Mouse (Mus musculus): ENCODE data around the gene Polr2g. TPM values are rescaled to one million over a fixed set of nuclear protein-coding genes. Genes with fewer than 3 reads are reported as not detected.
"Not testable (repeated sequence)": the region's sequence is repeated elsewhere in the genome, so short reads cannot be mapped to it uniquely, and the experiment has no call there.

Polr2g gene
- total RNA-seq (2021), result 100 to 1,000 TPM; 112 to 130 TPM

DNA sequence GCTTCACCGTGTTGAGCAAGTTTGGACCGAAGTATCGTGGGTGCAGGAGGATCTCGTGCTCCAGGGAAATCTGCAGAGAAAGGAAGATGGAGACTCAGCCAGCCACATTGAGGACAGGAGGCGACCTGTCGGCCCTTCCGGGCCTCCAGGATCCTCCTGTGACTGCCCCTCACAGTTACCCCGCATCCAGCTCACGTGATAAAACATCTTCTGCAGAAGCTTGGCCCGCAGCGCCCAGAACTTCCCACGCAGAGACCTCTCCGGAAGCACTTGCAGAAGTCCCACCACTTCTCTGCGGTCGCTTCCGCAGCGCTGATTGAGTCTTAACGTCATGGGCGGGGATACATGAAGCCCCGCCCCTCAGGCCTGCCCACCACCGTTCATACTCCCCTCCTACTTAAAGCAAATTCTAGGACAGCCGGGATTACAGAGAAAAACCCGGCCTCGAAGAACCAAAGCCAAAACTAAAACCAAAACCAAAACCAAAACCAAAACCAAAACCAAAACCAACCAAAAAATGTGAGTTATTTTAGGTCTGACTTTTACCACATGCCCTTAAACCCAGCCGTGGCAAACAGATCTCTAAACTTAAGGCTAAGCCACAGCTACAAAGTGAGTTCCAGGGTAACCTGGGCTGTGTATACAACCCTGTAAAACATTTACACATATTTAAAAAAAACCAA lies at the start of gene Polr2g:
Gene Polr2g, minus strand, starts transcription at position 314 of the 683 bp plus-strand sequence.
- DNase-seq (ENCODE audit: extremely low spot score in 1 of 2, low spot score in 1 of 2), result peak; percentile 74 to 76

DNA sequence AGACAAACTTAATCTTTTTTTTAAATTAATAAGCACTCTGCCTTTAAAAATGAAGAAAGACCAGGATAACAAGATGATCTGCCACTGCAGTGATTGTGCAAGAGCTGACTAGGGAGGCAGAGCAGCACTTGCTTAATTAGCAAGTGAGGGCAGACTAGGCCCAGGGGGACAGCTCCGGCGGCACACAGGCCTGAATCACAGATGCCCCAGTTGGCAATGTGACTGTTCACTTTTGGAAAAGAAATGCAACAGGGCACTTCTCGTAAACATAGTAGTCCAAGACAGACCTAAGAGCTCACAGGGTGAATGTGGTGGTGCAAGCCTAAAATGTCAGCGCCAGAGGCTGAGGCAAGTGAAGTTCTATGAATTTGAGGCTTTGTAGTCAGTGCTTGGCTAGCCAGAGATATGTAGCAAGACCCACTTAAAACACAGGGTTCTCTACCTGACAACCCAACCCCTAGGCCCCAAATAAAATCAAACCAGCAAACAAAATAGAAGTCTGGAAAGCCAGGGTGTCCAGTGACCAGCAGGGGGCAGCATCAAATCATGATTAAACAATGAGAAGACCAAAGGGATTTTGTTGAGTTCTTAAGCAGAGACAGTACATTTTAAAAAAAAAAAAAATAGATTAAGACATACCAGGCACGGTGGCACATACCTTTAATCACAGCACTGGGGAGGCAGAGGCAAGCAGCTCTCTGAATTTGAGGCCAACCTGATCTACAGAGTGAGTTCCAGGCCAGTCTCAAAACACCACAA lies 46.2 kb upstream of the Polr2g start:
- DNase-seq (ENCODE audit: extremely low spot score in 1 of 2, low spot score in 1 of 2), result peak; percentile 59 to 96

DNA sequence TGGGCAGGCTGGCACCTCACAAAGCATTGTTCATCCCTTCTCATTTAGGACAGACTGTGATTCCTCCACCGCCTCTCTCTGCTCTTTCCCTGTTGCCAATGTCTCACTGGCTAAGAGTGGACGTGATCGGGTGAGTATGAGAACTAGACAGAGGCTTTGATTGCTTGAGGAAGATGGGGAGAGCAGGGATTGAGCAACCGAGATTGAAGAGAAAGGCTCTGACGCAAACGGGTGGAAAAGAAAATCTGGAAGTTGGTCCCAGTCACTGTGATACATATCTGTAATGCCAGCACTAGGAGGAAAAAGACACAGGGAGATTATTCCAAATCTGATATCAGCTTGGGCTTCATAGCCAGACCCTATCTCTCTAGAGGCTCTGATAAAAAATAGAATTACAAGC lies 44.6 kb upstream of the Polr2g start:
- no peak for DNase-seq (ENCODE audit: extremely low spot score in 1 of 2, low spot score in 1 of 2)

DNA sequence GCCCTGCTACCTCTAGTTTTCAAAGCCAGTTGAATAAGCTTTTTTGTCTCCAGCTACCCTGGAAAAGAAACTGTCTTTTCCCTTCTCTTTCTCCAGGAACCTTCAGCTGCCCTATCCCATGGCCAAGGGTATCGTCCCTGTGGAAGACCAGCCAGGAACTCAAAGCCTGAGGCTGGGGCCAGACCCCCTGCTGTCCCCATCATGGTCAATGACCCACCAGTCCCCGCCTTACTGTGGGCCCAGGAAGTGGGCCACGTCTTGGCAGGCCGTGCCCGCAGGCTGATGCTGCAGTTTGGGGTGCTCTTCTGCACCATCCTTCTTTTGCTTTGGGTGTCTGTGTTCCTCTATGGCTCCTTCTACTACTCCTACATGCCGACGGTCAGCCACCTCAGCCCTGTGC lies 42.6 kb upstream of the Polr2g start:
- DNase-seq (ENCODE audit: extremely low spot score in 1 of 2, low spot score in 1 of 2), result no peak

DNA sequence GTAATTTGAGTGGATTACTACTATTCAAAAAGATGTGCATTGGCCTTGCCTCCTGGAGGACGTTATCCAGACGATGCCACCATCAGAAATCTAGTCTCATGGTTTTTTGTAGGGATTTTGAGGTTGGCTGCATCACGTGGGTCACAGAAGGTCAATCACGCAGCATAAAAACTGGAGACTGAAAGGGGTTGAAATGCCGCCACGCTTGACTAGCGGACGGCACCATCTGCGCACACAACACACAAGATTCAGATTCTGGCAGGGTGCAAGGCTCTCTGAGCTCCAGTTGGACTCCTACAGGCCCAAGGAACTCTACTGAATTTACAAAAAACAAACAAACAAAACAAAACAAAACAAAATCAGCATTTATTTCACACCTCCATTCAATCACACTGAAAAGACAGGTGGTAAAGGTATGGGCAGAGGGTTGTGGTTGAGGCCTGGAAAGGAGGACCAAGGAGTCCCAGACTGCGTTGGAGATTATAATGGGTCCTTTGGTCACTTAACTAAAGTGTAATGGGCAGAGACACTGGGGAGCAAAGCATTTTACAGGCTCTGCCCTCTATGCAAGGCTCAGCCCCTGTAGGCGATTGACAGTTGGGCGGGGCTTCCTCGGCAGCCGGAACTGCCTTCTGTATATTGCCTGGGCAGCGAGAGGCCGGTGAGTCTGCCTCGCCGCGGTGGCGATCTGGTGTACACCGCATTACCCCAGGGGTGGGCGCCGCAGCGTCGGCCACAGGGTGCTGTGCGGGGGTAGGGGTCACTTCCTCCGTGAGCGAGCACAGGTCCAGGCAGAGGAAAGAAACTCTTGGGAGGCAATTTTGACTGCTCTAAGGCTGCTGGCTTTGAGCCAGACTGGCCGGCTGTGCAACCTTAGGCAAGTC lies 41.8 kb upstream of the Polr2g start:
- peak; percentile 57 to 60 for DNase-seq (ENCODE audit: extremely low spot score in 1 of 2, low spot score in 1 of 2)

DNA sequence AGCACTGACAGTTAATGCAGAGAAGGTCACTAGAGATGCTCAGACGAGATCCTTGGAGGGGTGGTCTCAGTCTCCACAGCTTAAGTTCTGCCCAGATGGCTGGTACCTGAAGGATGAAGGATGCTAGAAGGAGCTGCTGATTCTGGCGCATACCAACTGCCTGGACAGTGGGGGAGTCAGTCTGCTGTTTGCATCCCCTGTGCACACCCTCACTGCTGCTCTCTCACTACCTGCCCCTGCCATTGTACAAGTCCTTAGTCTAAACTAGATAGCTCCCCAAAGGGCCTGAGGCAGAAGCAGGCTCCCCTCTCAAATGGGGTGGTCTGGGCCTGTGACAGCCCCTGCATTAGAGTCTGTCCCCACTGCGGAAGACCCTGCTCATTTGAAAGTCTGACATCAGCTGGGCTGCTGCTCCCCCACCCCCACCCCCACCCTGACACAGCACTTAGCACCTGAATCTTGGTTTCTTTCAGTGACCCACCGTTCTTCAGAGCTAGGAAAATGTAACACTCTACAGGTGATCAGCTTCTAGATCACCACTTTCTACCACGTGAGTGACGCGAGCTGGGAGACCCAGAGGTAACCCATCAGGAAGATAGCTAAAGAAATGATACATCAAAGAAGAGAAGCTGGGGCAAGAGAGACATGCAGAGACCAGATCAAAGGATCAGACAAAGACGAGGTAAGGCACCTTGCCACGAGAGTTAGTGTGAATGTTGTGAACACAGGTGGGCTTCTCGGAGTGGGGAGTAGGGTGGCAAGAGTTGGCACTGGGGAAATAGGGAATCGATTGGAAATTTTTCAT lies 40.9 kb upstream of the Polr2g start, which contains the start of gene Gng3:
Gene Gng3, minus strand, starts transcription at position 92 of the 805 bp plus-strand sequence.
- peak; percentile 55 to 64 for DNase-seq (ENCODE audit: extremely low spot score in 1 of 2, low spot score in 1 of 2)

DNA sequence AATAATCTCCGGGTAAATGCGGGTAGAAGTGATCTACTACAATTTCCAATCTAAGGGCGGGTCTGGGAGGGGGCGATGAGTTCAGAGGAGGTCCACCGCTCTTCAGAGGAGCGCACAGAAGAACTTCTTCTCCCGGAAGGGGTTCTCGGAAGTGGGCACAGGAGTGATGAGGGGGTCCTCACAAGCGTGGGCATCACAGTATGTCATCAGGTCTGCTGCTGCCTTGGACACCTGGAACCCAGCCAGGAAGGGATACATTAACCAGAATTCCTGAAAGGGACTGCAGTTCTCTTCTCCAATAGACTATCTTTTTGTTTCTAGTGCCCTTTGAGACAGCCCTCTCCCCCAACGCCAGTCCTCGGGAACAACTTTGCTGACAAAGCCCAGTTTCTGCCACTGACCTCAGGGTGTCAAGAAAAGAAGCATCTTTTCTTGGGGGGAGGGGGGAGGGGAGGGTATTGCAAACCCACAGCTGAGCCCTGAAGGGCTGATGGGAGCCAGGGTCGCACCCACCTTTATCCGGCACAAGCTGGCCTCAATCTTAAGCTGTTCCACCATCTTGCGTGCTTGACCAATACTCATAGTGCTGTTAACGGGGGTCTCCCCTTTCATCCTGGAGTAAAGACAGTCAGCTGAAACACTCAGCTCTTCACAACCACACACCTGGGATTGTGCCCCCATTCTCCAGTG lies 39.8 kb upstream of the Polr2g start:
- peak in 1 of 2 experiments; percentile 52 for DNase-seq (ENCODE audit: extremely low spot score in 1 of 2, low spot score in 1 of 2)

DNA sequence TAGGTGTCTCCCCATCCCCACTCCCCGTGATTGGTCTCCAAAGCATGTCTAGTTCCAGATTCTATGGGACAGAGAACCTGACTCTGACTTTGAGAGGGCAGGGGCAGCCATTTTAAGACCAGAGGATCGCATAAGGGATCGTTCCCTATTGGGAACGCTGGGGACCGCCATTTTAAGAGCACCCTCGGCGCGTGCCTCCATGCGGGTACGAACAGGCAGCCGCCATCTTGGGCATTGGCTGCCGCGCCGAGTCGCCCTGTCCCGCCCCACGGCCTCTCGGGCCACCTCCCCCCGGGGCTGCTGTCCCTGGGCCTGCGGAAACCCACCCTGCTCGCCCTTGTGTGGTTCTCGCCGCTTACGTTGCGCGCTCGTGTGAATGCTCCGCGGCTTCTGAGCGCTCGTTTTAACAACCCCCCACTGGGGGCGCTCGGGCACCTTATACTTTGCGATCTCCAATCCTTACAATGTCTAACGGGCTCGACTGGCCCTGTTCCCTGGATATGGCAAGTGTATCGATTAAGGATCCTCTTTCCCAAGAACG lies 38.9 kb upstream of the Polr2g start, which contains the start of gene Bscl2:
Gene Bscl2, plus strand, starts transcription at position 217 of the 541 bp plus-strand sequence.
- peak; percentile 79 to 83 for DNase-seq (ENCODE audit: extremely low spot score in 1 of 2, low spot score in 1 of 2)

DNA sequence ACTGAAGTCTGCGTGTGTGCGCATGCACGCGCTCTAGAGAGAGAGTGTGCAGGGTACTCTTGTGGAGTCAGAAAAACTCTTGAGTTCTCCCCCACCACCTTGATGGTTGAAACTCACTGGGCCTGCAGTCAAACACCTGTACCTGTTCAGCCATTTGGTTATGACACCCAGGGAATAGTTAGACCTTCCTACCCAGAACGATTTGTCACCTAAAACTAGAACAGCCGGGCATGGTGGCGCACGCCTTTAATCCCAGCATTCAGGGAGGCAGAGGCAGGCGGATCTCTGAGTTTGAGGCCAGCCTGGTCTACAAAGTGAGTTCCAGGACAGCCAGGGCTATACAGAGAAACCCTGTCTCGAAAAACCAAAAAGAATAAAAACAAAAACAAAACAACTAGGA lies 38.0 kb upstream of the Polr2g start:
- DNase-seq (ENCODE audit: extremely low spot score in 1 of 2, low spot score in 1 of 2), result not testable (repeated sequence)

DNA sequence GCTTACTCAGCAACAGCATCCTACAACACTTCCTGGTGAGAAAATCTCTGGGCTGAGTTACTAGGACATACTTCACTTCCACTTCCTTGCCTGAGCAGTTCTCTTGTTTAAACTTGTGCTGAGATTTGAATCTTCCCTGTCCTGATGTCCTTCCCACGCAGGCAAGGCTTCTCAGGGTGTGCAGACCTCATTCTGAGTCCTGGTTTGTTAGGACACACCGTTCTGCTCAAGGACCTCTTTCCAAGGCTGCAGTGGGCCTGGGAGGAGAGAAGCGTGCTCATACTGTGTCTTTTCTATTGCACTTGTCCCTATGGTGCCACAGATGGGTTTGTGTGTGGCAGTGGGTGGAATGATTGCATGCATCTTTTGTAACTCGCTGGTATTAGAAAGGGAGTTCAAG lies 34.6 kb upstream of the Polr2g start:
- no peak for DNase-seq (ENCODE audit: extremely low spot score in 1 of 2, low spot score in 1 of 2)

DNA sequence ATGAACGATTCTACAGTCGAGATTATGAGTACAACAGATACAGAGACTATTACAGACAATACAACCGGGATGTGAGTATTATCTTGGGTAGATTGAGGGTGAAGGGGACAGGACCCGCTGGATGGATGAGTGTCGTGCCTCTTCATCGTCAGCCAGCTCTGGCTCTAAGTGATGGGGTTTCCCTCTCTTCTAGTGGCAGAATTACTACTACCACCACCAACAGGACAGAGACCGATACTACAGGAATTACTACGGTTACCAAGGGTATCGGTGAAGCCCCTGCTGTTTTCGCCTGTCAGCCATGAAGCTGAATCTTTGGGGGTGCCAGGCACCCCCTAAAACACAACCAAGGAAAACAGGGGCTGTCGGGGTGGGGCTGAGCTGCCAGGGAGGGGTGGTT lies 32.9 kb upstream of the Polr2g start:
- DNase-seq (ENCODE audit: extremely low spot score in 1 of 2, low spot score in 1 of 2), result no peak

DNA sequence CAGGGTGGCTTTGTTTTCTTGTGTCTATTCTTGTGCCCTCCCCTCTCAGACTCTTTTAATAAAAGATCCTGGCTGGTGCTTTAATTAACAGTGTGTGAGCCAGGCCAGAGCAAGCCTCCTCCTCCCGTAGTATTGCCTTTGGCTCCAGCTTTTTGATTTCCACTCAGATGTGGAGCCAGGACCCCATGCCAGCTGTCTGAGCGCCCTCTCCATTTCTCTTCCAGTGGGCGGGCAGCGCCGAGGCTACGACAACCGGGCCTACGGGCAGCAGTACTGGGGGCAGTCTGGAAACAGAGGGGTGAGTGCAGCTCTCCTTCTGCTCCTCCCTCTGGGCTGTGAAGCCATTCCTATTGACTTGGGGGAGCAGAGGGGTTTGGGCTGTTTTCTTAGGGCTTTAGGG lies 32.3 kb upstream of the Polr2g start:
- DNase-seq (ENCODE audit: extremely low spot score in 1 of 2, low spot score in 1 of 2), result no peak

DNA sequence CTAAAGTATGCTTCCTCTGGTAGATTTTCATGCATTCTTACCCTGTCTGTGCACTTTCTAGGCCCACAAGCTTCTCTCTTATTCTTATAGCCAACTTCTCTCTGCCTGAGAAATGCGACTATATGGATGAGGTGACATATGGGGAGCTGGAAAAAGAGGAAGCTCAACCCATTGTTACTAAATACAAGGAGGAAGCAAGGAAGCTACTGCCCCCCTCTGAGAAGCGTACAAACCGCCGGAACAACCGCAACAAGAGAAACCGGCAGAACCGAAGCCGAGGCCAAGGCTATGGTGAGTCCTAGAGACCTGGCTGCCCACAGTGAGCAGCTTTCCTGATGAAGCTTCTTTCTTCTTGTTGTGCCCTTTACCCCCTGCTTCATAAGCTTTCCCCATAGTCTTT lies 31.3 kb upstream of the Polr2g start, which contains the start of gene AC129217.1:
Gene AC129217.1, plus strand, starts transcription at position 114 of the 400 bp plus-strand sequence.
- DNase-seq (ENCODE audit: extremely low spot score in 1 of 2, low spot score in 1 of 2), result no peak

DNA sequence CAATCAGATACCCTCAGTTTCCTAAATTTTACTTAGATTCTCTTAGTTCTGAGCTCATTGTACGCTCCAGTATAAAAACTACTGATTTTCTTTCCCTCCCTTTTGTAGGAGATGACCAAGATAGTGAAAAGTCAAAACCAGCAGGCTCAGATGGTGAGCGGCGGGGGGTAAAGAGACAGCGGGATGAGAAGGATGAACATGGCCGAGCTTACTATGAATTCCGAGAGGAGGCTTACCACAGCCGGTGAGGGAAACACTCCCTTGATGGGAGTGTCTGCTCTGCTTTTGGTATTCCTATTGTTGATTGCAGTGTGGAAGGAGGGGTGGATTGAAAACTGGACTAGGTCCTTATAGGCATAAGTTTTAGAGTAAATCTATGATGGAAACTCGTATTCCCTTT lies 24.3 kb upstream of the Polr2g start:
- no peak for DNase-seq (ENCODE audit: extremely low spot score in 1 of 2, low spot score in 1 of 2)

DNA sequence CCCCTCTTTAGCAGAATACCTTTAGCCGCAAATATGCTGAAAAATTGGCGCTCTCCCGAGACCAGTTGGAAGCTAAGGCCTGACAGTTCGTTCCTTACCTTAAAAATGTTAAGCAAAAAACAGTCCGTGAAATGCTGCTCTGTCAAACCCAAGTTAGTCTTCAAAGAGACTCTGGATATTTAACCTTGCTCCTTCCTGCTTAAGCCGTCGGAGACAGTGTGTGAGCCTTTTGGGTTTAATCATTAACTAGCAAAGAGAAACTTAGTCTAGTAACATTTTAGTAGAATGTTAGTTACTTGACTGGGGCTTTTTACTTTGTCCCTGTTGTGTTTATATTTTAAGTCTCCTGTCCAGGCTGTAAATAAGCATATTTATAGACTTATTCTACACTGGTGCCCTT lies 22.8 kb upstream of the Polr2g start:
- DNase-seq (ENCODE audit: extremely low spot score in 1 of 2, low spot score in 1 of 2), result no peak

DNA sequence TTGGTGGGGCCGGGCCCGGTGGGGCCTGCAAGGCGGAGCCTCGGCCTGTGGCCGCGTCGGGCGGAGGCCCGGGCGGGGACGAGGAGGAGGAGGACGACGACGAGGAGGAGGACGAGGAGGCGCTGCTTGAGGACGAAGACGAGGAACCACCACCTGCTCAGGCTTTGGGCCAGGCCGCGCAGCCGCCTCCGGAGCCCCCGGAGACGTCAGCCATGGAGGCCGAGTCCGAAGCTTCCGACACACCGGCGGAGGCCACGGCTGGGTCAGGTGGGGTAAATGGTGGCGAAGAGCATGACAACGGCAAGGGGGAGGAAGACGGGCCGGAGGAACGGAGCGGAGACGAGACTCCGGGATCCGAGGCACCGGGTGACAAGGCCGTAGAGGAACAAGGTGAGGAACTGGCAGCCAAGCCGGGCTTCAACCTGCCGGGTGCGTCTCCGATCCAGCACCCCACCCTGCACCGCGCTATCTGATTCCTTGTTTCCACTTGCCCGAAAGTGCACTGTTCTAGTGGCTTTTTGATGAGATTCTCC lies 22.1 kb upstream of the Polr2g start:
- no peak for DNase-seq (ENCODE audit: extremely low spot score in 1 of 2, low spot score in 1 of 2)

DNA sequence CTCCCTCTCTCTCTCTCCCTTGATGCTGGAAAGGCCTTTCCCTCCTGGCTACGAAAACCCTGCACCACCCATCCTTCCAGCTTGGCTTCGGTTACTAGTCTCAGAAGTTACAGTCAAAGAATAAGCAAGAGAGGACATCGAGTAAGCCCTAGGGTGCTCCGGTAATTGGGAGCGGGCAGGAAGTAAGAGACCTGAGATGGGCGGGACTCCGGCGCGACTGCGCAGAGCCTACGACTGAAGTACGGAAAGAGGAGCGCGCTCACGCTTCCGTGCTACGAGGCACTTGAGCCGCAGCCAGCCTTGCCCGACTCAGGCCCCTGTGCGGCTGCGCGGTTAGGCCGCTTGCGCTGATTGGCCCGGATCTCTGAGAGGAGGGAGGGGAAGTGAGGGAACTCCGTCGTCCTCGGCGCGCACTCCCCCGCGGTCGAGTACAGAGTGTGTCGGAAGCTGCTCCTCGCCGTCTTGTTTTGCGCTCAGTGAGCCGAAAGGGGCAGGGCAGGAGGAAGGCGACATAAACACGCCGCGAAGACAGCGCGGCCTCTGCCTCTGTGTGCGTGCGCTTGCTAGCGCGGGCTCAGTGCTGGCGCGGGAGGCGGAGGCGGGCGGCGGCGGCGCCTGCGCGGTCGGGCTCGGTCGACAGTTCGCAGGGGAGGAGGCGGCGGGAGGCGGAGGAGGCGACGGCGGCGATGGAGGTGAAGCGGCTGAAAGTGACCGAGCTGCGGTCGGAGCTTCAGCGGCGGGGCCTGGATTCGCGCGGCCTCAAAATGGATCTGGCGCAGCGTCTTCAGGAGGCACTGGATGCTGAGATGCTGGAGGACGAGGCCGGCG lies 21.4 kb upstream of the Polr2g start, which contains the start of gene Hnrnpul2:
Gene Hnrnpul2, plus strand, starts transcription at position 415 of the 828 bp plus-strand sequence.
- peak; percentile 92 to 96 for DNase-seq (ENCODE audit: extremely low spot score in 1 of 2, low spot score in 1 of 2)
